Mouse (Mus musculus) urinary bladder, postnatal 36 days (tissue): ENCODE measurements around the gene Prdx3.

ENCODE experiments used
- DNase-seq, 2 experiments: peaks; one replicate each; pipeline ENCODE4 v3.0.0; 2022; ENCODE audit warnings: low spot score in 2 of 2, mixed read lengths in 1 of 2

Prdx3 gene

GRCm38 (mm10) chr19:60874064-60874694 lies at the start of gene Prdx3:
Gene Prdx3 (minus strand): TSS chr19:60874556.
- DNase-seq = peak; percentile 97 to 98

- DNase-seq = no peak
These were observed 42.7 kb upstream of the Prdx3 start for GRCm38 (mm10) chr19:60916869-60917570.

GRCm38 (mm10) chr19:60915862-60916261 lies 41.5 kb upstream of the Prdx3 start:
- DNase-seq = no peak

- no peak for DNase-seq
These were observed 40.9 kb upstream of the Prdx3 start for GRCm38 (mm10) chr19:60915236-60915635.

- no peak for DNase-seq
These were observed 37.3 kb upstream of the Prdx3 start for GRCm38 (mm10) chr19:60911653-60912052.

GRCm38 (mm10) chr19:60910304-60910703 lies 35.9 kb upstream of the Prdx3 start:
- no peak for DNase-seq

GRCm38 (mm10) chr19:60905477-60905876 lies 31.1 kb upstream of the Prdx3 start:
- no peak for DNase-seq

- DNase-seq = no peak
These were observed 29.6 kb upstream of the Prdx3 start for GRCm38 (mm10) chr19:60903971-60904370.

GRCm38 (mm10) chr19:60903139-60903538 lies 28.8 kb upstream of the Prdx3 start:
- DNase-seq = no peak

- DNase-seq = no peak
These were observed 21.0 kb upstream of the Prdx3 start for GRCm38 (mm10) chr19:60895251-60895880.

- DNase-seq = peak; percentile 49 to 62
These were observed 17.7 kb upstream of the Prdx3 start for GRCm38 (mm10) chr19:60891934-60892547.

GRCm38 (mm10) chr19:60891123-60891470 lies 16.7 kb upstream of the Prdx3 start:
- no peak for DNase-seq

- DNase-seq = peak in 1 of 2 experiments; percentile 35
These were observed 16.2 kb upstream of the Prdx3 start for GRCm38 (mm10) chr19:60890391-60891122.

GRCm38 (mm10) chr19:60889714-60890315 lies 15.5 kb upstream of the Prdx3 start, which contains the start of gene Grk5:
Gene Grk5 (plus strand): TSS chr19:60889749.
- peak; percentile 90 to 94 for DNase-seq

GRCm38 (mm10) chr19:60889101-60889713 lies 14.9 kb upstream of the Prdx3 start:
- peak; percentile 26 to 62 for DNase-seq

- no peak for DNase-seq
These were observed 13.3 kb upstream of the Prdx3 start for GRCm38 (mm10) chr19:60887637-60888036.

GRCm38 (mm10) chr19:60883129-60883528 lies 8.8 kb upstream of the Prdx3 start:
- DNase-seq = no peak

GRCm38 (mm10) chr19:60873501-60873900 lies 855 bp downstream of the Prdx3 start:
- peak in 1 of 2 experiments; percentile 45 for DNase-seq

- no peak for DNase-seq
These were observed 2.1 kb downstream of the Prdx3 start for GRCm38 (mm10) chr19:60872272-60872671.

GRCm38 (mm10) chr19:60871366-60871765 lies 3.0 kb downstream of the Prdx3 start:
- no peak for DNase-seq

- DNase-seq = no peak
These were observed 3.9 kb downstream of the Prdx3 start for GRCm38 (mm10) chr19:60870489-60870888.
